Mouse (Mus musculus) liver, embryonic 14.5 days (tissue): ENCODE data around the gene Maml3.

Experiments used
- CTCF ChIP-seq: IDR thresholded peaks from 2 replicates; pipeline ENCODE4 v1.5.1; 2016; ENCODE audit warnings: antibody characterized with exemption, low read depth, control low read depth
- EP300 ChIP-seq: IDR thresholded peaks from 2 replicates; pipeline ENCODE4 v1.6.1; 2016; ENCODE audit warnings: antibody characterized with exemption, low read depth

DNA sequence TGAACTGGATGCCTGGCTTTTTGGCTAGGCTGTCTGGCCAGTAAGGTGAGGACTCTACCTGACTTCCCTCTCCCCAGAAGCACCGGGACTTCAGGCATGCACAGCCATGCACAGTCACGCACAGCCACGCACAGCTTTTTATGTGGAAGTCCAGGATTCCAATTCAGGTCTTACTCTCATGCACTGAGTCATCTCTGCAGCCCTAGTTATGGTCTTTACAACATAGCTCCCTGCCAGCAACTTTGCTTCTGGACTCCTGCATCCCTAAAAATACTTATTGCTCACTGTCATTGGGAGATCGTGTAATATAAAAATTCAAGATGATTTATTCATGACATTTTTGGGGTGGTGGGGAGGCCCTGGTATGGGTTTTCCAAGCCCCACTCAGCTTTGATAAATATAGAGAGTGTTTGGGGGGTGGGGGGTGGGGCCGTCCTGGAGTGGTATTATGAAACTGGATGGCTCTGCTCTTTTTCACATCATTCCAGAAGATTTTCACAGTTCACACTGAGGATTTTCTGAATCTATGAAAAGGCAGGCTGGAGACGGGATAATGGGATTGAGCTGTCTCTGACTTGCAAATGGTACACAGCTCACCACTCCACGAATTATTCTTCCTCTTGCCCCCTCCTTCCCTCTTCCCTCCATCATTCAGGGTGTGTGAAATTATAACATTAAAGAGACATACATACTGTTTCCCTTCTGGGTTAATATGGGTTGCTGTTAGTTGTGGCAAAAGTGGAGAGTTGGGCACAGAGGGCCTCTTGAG lies 288.2 kb downstream of the Maml3 start:
- TF ChIP-seq CTCF (no peak), EP300 (no peak)
